Mouse (Mus musculus) embryonic fibroblast, embryonic 13.5 days (primary cell): ENCODE measurements around the gene Ppard.

ENCODE experiments used
- CTCF ChIP-seq: IDR thresholded peaks from 2 replicates; pipeline ENCODE4 v1.5.1; 2011; ENCODE audit warnings: mild to moderate bottlenecking, control low read depth, low read length, moderate library complexity, borderline replicate concordance; ENCODE audit not compliant: insufficient read depth
- POLR2A ChIP-seq: IDR thresholded peaks from 2 replicates; pipeline ENCODE4 v1.6.1; 2011; ENCODE audit warnings: low read depth, mild to moderate bottlenecking, control low read depth, low read length, moderate library complexity

DNA sequence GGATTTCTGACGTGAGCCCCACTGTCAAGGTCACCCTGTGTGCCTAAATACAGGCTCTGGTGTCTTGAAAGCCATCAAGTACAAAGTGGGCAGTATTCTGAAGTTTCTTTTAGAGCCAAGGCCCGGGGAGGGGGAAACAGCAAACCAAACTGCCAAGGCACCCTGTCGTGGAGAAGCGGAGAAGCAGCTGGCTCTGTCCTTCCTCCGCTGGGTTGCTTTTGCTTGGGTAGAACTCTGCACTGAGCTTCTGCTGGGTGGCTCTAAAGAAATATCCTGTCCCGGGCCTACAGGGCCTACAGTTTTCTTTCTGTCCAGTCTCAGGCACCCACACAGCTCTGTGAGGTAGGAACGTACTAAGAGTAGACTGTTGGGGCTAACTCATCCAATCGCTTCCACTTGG, 25.4 kb upstream of the Ppard start:
- no peak for TF ChIP-seq POLR2A
- TF ChIP-seq CTCF: no peak
